Mouse (Mus musculus) NIH3T3 (cell line): Measurements from ENCODE around the gene Nck1.

Experiments used
- DNase-seq: peaks from one replicate; pipeline ENCODE4 v3.0.0-alpha.2; 2012; ENCODE audit warnings: low read depth

Nck1 gene

GRCm38 (mm10) chr9:100470228-100470627 is 75.7 kb downstream of the Nck1 start:
- no peak for DNase-seq

DNA sequence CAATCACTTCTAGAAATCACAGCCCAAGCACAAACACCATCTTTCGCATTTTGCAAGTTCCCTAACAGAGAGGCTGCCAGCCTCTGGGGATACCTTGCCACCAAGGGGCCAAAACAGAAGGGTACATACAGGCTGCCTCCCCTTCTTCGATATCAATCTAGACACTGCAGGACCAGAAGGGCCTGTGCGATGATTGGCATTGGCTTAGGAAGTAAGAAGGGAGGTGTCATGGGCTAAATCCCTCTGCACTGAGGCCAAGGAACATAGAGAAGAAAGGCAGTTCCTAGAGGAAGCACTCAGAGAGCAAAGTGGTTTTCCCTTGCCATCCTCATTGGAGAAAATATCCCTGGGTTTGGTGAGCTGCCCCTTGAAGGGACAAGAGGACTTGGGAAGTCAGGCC is 76.3 kb downstream of the Nck1 start:
- DNase-seq: no peak

GRCm38 (mm10) chr9:100468151-100468550 is 77.8 kb downstream of the Nck1 start:
- no peak for DNase-seq

- peak; percentile 45 for DNase-seq
Observed at GRCm38 (mm10) chr9:100467653-100468052, 78.3 kb downstream of the Nck1 start.

- DNase-seq: peak; percentile 42
Observed at GRCm38 (mm10) chr9:100466743-100467142, 79.2 kb downstream of the Nck1 start.

DNA sequence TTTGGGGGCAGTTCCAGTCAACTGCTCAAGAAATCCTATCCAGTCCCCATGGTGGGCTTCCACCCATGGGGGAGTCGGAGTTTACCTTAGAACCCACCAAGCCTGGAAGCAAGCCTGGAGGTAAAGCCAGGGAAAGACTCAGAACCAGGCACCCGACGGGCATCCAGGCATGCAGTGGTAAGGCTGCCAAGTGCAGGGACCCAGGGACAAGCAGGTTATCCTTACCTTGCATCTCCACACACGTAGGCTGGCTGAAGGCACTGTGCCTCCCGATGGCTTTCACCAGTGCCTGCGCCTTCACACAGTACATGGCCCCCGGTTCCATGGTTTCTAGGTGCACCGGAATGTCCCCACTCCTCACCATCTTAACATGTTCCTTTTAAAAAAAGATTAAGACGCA is 79.9 kb downstream of the Nck1 start:
- DNase-seq: no peak

DNA sequence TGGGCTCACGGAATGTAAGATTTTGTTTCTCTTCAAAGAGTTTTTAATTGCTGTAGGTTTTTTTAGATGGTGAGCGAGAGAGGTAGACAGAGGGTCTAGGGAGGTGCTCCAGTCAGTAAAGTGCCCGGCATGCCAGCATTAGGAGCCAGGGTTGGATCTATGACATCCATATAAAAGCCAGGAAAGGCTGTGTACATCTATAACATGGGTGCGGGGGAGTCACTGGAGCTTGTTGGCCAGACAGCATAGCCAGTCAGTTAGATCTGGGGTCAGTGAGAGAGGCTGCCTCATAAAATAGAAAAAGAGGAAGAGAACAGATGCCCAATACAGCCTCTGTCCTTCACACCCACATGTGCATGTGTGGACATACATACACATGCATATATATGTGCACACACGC is 80.6 kb downstream of the Nck1 start:
- DNase-seq: no peak

GRCm38 (mm10) chr9:100463771-100464170 is 82.2 kb downstream of the Nck1 start:
- no peak for DNase-seq

GRCm38 (mm10) chr9:100462098-100462497 is 83.8 kb downstream of the Nck1 start:
- DNase-seq: no peak

- DNase-seq: peak; percentile 42
Observed at GRCm38 (mm10) chr9:100461671-100462070, 84.3 kb downstream of the Nck1 start.

DNA sequence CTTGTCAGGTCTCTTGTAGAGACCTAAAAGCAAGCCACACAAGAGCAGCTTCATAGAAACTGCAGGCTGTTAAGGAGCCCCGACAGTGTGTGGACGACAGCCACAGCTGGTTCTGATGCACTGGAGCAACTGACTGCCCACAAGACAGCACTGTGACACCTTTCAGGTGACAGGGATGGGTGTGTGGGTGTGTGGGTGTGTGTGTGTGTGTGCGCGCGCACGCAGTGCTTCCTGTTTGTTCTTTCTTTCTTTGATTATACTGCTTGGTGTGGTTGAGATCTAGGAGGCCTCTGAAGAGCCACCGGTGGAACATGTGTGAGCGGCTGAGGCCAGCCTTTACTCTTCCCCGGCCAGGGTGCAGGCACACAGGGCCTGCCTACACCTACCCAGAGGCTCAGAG is 85.7 kb downstream of the Nck1 start:
- no peak for DNase-seq

DNA sequence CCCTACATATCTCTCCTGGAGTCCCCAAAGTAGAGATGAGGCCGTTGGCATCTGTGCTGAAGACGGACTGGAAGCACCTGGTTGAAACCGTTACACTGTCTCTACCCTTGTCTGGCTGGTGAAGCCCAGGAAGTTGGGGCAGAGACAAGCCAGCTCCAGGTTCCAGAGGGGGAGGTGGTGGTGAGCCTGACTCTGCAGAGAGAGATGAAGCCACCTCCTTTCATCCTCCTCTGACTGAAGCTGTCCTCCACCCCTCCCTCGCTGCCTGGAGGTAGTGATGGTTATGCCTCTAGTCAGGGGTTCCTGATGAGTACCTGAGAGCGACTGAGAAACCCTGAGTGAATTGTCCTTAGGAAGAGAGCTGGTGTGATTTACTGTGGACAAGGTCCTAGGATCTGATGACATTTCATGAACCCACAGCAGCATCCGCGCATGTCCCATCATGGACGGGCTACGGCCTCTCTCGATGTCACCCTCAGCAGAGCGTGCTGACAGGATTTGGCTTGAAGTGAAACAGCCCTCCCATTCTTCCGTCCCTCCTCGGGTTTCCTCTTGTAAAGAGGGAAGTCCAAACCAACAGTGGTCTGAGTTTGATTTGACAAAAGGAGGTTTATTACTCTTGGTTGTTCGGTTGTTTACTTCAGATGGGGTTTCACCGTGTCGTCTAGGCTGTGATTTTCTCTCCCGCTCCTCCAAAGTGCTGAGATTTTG is 87.8 kb downstream of the Nck1 start:
- DNase-seq: no peak

- DNase-seq: no peak
Observed at GRCm38 (mm10) chr9:100454664-100454993, 91.3 kb downstream of the Nck1 start.

GRCm38 (mm10) chr9:100453944-100454663 is 91.8 kb downstream of the Nck1 start:
- DNase-seq: peak; percentile 89

DNA sequence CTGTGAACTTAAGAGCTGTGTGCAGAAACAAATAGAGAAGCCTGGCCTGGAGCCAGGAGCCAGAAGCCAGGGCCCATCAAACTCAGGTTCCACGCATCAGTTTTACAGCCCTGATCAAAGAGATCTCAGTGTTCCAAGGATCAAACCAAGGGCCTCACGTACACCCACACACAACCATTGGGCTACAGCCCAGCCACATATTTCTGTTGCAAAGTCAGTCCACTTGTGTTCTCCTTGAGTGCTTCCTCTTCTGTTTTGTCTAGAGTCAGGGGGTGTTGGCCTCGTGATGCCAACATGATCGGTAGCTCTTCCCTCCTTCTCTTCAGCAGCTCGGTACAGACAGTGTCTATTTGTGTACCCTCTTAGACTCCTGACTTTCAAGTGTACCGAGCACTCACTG is 93.5 kb downstream of the Nck1 start:
- DNase-seq: no peak

DNA sequence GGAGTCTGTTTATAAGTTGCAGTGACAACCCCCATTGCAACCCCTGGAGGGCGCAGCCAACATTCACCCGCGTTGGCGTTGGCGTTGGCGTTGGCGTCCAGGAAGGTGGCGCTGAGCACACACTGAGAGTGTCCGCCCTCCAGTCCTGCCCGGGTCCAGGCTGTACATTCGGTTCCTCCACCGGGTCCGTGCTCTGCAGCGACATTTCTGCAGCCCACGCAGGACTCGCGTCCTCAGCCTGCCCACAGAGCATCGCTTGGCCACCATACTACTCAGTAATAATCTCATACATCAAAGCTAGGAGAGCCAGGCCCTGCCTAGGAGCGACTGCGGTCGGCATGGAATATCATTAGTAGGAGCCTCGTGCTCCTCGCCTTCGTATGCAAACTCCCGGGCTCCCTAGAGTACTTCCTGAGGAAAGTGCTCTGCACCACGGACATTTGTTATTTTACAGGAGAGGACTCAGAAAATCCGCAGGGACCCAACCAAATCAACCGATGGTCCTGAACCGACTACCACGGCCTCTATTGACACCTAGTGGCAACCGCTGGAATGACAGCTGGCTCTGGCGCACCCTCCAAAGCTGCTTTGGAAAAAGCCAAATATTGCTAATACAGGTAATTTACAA is 99.8 kb downstream of the Nck1 start:
- DNase-seq: peak; percentile 77
